Mouse (Mus musculus): ENCODE results near the gene Lysmd4. TPM values are rescaled to one million over a fixed set of nuclear protein-coding genes. Genes with fewer than 3 reads are reported as not detected.
A peak's percentile ranks its signal among the peaks of the same experiment; 100 is the strongest.

Lysmd4 gene
- total and polyA plus RNA-seq, 3 experiments: 5.2 to 7.9 TPM; not detected in 1

- peak; percentile 19 for DNase-seq (ENCODE audit: low read depth, low spot score)
- Histone ChIP-seq H3K36me3 (ENCODE audit: control insufficient read depth in 1 of 2, insufficient read depth in 2 of 2, low read length in 2 of 2) (peaks cover 0 to 2% of the 10 kb centered on the region in 2 experiments; a peak in 1 of 4 replicates), H3K9ac (ENCODE audit: control insufficient read depth, low read depth, low read length, poor library complexity, severe bottlenecking) (no peak overlapping the region), H3K79me2 (ENCODE audit: control insufficient read depth, insufficient read depth, low read length, poor library complexity) (no peaks in the 10 kb centered on the region), H3K27ac (ENCODE audit: control insufficient read depth, low read depth, low read length) (no peak overlapping the region), H3K4me1 (ENCODE audit: control insufficient read depth in 1 of 2, insufficient read depth in 2 of 2, low read length in 2 of 2) (peaks cover 0 to 2% of the 10 kb centered on the region in 2 experiments; a peak in 1 of 4 replicates), H3K4me3 (ENCODE audit: control insufficient read depth in 1 of 2, insufficient read depth in 1 of 2, low read depth in 2 of 2, low read length in 2 of 2) (no peak overlapping the region), H3K9me3 (replicated peaks; ENCODE audit: insufficient read depth, low read length) (no peaks in the 10 kb centered on the region), H3K27me3 (ENCODE audit: control insufficient read depth in 1 of 2, insufficient read depth in 2 of 2, low read length in 2 of 2) (no peaks in the 10 kb centered on the region)
- TF ChIP-seq GABPA (IDR thresholded peaks at IDR 0.05; ENCODE audit: low read depth, low read length): no peak
Observed at GRCm38 (mm10) chr7:67287456-67287855, 65.1 kb downstream of the Lysmd4 start.

GRCm38 (mm10) chr7:67291356-67291755 lies 69.0 kb downstream of the Lysmd4 start:
- peaks cover 0 to 2% of the 10 kb centered on the region in 2 experiments; a peak in 1 of 4 replicates for H3K4me1 ChIP-seq (ENCODE audit: control insufficient read depth in 1 of 2, insufficient read depth in 2 of 2, low read length in 2 of 2)
- peaks cover 0 to 2% of the 10 kb centered on the region in 2 experiments; a peak in 1 of 4 replicates for H3K36me3 ChIP-seq (ENCODE audit: control insufficient read depth in 1 of 2, insufficient read depth in 2 of 2, low read length in 2 of 2)
- peak; percentile 32 for DNase-seq (ENCODE audit: low read depth, low spot score)
- no peak for TF ChIP-seq EP300 (IDR thresholded peaks at IDR 0.05; ENCODE audit: low read depth in 1 of 2, low read length in 2 of 2)
- no peak for TF ChIP-seq MAFK (IDR thresholded peaks at IDR 0.05; ENCODE audit: borderline replicate concordance, low read depth, low read length)
- TF ChIP-seq CHD1 (IDR thresholded peaks at IDR 0.05; ENCODE audit: low read depth, low read length): no peak
- no peak for TF ChIP-seq NRF1 (IDR thresholded peaks at IDR 0.05; ENCODE audit: insufficient read depth, low read depth, low read length, poor library complexity, severe bottlenecking)
- peak; percentile 20; the same call in 1 of the 2 replicates for TF ChIP-seq GATA1 (IDR thresholded peaks at IDR 0.05; ENCODE audit: low read depth, low read length)
- TF ChIP-seq POLR2AphosphoS5 (IDR thresholded peaks at IDR 0.05; ENCODE audit: borderline replicate concordance, low read depth, low read length): no peak
- no peak for TF ChIP-seq MEF2A (IDR thresholded peaks at IDR 0.05; ENCODE audit: extremely low read depth, insufficient replicate concordance, low read depth, low read length, poor library complexity, severe bottlenecking)
- H3K4me3 ChIP-seq (ENCODE audit: control insufficient read depth in 1 of 2, insufficient read depth in 1 of 2, low read depth in 2 of 2, low read length in 2 of 2): no peak overlapping the region
- no peaks in the 10 kb centered on the region for H3K79me2 ChIP-seq (ENCODE audit: control insufficient read depth, insufficient read depth, low read length, poor library complexity)
- H3K27ac ChIP-seq (ENCODE audit: control insufficient read depth, low read depth, low read length): no peak overlapping the region
- no peaks in the 10 kb centered on the region for H3K9me3 ChIP-seq (replicated peaks; ENCODE audit: insufficient read depth, low read length)
- no peak overlapping the region for H3K9ac ChIP-seq (ENCODE audit: control insufficient read depth, low read depth, low read length, poor library complexity, severe bottlenecking)
- no peaks in the 10 kb centered on the region for H3K27me3 ChIP-seq (ENCODE audit: control insufficient read depth in 1 of 2, insufficient read depth in 2 of 2, low read length in 2 of 2)

GRCm38 (mm10) chr7:67296419-67296818 lies 74.1 kb downstream of the Lysmd4 start:
- Histone ChIP-seq H3K9ac (ENCODE audit: control insufficient read depth, low read depth, low read length, poor library complexity, severe bottlenecking) (no peak overlapping the region), H3K4me1 (ENCODE audit: control insufficient read depth in 1 of 2, insufficient read depth in 2 of 2, low read length in 2 of 2) (peaks cover 0 to 2% of the 10 kb centered on the region in 2 experiments; a peak in 1 of 4 replicates), H3K27me3 (ENCODE audit: control insufficient read depth in 1 of 2, insufficient read depth in 2 of 2, low read length in 2 of 2) (no peaks in the 10 kb centered on the region), H3K36me3 (ENCODE audit: control insufficient read depth in 1 of 2, insufficient read depth in 2 of 2, low read length in 2 of 2) (peaks cover 0 to under 1% of the 10 kb centered on the region in 2 experiments; a peak in 1 of 4 replicates), H3K4me3 (ENCODE audit: control insufficient read depth in 1 of 2, insufficient read depth in 1 of 2, low read depth in 2 of 2, low read length in 2 of 2) (no peak overlapping the region), H3K9me3 (replicated peaks; ENCODE audit: insufficient read depth, low read length) (no peaks in the 10 kb centered on the region), H3K27ac (ENCODE audit: control insufficient read depth, low read depth, low read length) (no peak overlapping the region), H3K79me2 (ENCODE audit: control insufficient read depth, insufficient read depth, low read length, poor library complexity) (no peaks in the 10 kb centered on the region)
- DNase-seq (ENCODE audit: low read depth, low spot score): no peak
- peak; percentile 61; the same call in 1 of the 2 replicates for TF ChIP-seq GATA1 (IDR thresholded peaks at IDR 0.05; ENCODE audit: low read depth, low read length)
- no peak for TF ChIP-seq ELF1 (IDR thresholded peaks at IDR 0.05; ENCODE audit: low read depth, low read length)
